Mouse (Mus musculus) embryonic facial prominence, embryonic 14.5 days (tissue): Measurements from ENCODE around the gene Mgat4d. TPM values are rescaled to one million over a fixed set of nuclear protein-coding genes. Genes with fewer than 3 reads are reported as not detected.

ENCODE experiments used
- ATAC-seq: fragments of 200-750 bp; cut with Nextera tagmentation; 2 replicates; pipeline ENCODE4 v1.8.0; 2017; ENCODE audit warnings: low read depth, moderate number of reproducible peaks, moderate TSS enrichment
- DNase-seq: peaks from one replicate; pipeline ENCODE4 v3.0.0-alpha.2; 2015; ENCODE audit warnings: low spot score
- H3K27ac ChIP-seq: fragments of 300-500 bp; sonication (generic); replicated peaks from 2 replicates; pipeline ENCODE4 v1.5.1; 2014; ENCODE audit warnings: low read depth, mild to moderate bottlenecking, low read length, moderate library complexity
- H3K27me3 ChIP-seq: fragments of 300-500 bp; sonication (generic); replicated peaks from 2 replicates; pipeline ENCODE4 v1.6.1; 2014; ENCODE audit warnings: low read length; ENCODE audit not compliant: control insufficient read depth, insufficient read depth
- H3K36me3 ChIP-seq: fragments of 300-500 bp; sonication (generic); 2 replicates; pipeline ENCODE4 v1.6.1; 2014; ENCODE audit warnings: low read length, mixed read lengths; ENCODE audit not compliant: control insufficient read depth, insufficient read depth
- H3K4me1 ChIP-seq: fragments of 300-500 bp; sonication (generic); 2 replicates; pipeline ENCODE4 v1.6.1; 2014; ENCODE audit warnings: antibody characterized with exemption, low read length; ENCODE audit not compliant: control insufficient read depth, insufficient read depth
- H3K4me2 ChIP-seq: fragments of 300-500 bp; sonication (generic); 2 replicates; pipeline ENCODE4 v1.6.1; 2014; ENCODE audit warnings: low read depth, mild to moderate bottlenecking, low read length, moderate library complexity, mixed read lengths
- H3K4me3 ChIP-seq: fragments of 300-500 bp; sonication (generic); 2 replicates; pipeline ENCODE4 v1.5.1; 2014; ENCODE audit warnings: low read depth, mild to moderate bottlenecking, low read length
- H3K9ac ChIP-seq: fragments of 300-500 bp; sonication (generic); 2 replicates; pipeline ENCODE4 v1.6.1; 2014; ENCODE audit warnings: low read depth, mild to moderate bottlenecking, low read length, moderate library complexity, mixed read lengths
- H3K9me3 ChIP-seq: fragments of 300-500 bp; sonication (generic); 2 replicates; pipeline ENCODE4 v1.6.1; 2016; ENCODE audit warnings: low read length; ENCODE audit not compliant: control insufficient read depth
- WGBS: fragments of 180-500 bp; shearing (Covaris S2); extraction: QIAGEN DNeasy Blood & Tissue Kit; methylation state at CpG from one replicate; pipeline ENCODE4 v1.1.7; 2014; 5-methylcytosine and 5-hydroxymethylcytosine counted together
- polyA plus RNA-seq: library from polyadenylated mRNA; unstranded; fragments of >200 nt; fragmentation: Nextera tagmentation; extraction: Ambion mirVana; gene quantifications from 2 replicates; pipeline ENCODE4 v1.2.1, GENCODE M21; 2014

Gene Mgat4d
- polyA plus RNA-seq, 1 experiment from 2014 or later = not detected

DNA sequence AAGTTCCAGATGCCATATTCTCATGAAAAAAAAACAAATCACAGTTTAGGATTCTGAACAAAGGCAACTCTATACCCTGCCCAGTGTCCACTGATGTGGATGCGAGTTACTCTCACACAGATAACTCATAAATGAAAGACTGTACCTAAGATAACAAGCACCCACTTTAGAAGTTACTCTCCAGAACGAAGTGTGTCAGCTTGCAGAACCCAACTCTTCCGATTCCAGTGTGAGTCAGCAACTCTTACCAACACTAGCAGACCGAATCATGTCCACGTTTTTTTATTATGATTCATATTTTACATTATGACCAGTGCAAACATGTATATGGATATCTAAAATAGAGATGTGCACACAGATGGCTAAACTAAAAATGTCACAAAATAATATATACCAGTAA lies 20.4 kb upstream of the Mgat4d start:
- Histone ChIP-seq H3K27me3 (no peaks in the 10 kb centered on the region), H3K9ac (no peak overlapping the region), H3K36me3 (peaks cover 26% of the 10 kb centered on the region; the same call in 1 of the 2 replicates), H3K4me2 (no peak overlapping the region), H3K27ac (no peak overlapping the region), H3K4me1 (peaks cover 4% of the 10 kb centered on the region; the same call in 1 of the 2 replicates), H3K9me3 (no peaks in the 10 kb centered on the region), H3K4me3 (no peak overlapping the region)
- DNase-seq (no peak), ATAC-seq (no peak)
- WGBS = 87% methylated on average over 5 of the region's 5 CpGs

DNA sequence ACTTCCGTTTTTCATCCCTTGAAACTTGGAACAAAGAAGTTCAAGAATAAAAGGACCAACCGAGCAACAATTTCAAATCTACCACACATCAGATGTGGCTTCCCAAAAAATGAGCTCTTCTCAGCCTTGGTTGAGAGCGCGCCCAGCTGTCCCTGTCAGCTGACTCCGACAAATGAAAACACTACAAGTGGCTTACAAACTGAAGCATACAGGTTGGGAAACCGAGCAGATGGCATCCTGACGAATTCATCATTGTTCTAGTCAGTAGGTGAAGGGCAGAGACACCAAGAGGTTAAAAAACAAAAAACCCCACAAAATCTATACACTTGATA lies 16.7 kb upstream of the Mgat4d start:
- ATAC-seq (no peak), DNase-seq (peak; percentile 65)
- WGBS = 11% methylated on average over 7 of the region's 7 CpGs
- H3K9me3 ChIP-seq = no peaks in the 10 kb centered on the region
- no peaks in the 10 kb centered on the region for H3K27me3 ChIP-seq
- peaks cover 4% of the 10 kb centered on the region; the same call in 1 of the 2 replicates for H3K4me1 ChIP-seq
- peak overlapping the region; percentile 85 for H3K9ac ChIP-seq
- H3K4me3 ChIP-seq = peak overlapping the region; percentile 91
- no peak overlapping the region for H3K27ac ChIP-seq
- H3K4me2 ChIP-seq = peak overlapping the region; percentile 92
- H3K36me3 ChIP-seq = peaks cover 20% of the 10 kb centered on the region; the same call in 1 of the 2 replicates

DNA sequence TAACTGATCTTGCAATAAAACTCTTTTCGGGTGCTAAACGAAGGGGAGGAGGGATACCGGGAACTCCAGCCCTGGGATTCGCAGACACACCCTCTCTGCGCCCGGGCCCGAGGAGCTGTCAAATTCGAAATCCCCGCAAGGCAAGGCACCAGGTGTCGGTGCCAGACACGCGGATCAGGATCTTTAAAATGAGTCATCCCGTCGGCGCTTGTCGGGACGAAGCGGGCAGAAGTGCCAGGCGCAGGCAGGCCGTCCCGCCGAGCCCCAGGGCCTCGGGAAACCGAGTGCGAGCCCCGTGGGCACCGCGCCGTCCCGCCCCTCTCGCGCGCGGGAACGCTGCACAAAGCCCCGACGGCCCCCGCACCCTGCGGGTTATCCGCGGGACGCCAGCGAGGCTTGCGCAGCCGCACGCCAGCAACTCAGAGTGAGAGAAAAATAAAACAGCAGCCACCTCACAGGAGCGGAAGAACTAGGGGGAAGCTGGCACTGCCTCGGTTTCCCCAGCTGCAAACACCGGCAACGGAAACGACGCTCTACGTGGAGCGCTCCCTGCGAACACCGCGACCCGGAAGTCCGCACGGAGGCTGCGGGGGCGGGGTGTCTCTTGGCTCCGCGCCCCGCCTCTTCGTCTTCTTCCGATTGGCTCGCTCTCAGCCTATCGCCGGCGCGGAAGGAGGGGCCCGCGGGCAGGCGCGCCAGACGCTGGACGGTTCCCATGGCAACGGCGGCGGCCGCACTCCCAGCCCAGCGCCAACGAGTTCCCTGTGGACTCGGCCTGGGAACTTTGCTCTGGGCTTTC lies 16.2 kb upstream of the Mgat4d start, which contains the start of gene Elmod2:
Gene Elmod2 (minus strand): TSS at position 588 of the 799 bp plus-strand sequence.
- under 1% methylated on average over 73 of the region's 85 CpGs for WGBS
- peak within 1 kb of the TSS; percentile 68 for H3K27ac ChIP-seq
- DNase-seq = peak; percentile 98
- H3K9ac ChIP-seq = peak within 1 kb of the TSS; percentile 85
- ATAC-seq = peak; percentile 98
- H3K4me1 ChIP-seq = peaks cover 4% of the 10 kb centered on the region; the same call in 1 of the 2 replicates
- H3K36me3 ChIP-seq = peaks cover 17% of the 10 kb centered on the region; the same call in 1 of the 2 replicates
- no peaks in the 10 kb centered on the region for H3K9me3 ChIP-seq
- no peaks in the 10 kb centered on the region for H3K27me3 ChIP-seq
- peak within 1 kb of the TSS; percentile 92 for H3K4me2 ChIP-seq
- peak within 1 kb of the TSS; percentile 91 for H3K4me3 ChIP-seq

DNA sequence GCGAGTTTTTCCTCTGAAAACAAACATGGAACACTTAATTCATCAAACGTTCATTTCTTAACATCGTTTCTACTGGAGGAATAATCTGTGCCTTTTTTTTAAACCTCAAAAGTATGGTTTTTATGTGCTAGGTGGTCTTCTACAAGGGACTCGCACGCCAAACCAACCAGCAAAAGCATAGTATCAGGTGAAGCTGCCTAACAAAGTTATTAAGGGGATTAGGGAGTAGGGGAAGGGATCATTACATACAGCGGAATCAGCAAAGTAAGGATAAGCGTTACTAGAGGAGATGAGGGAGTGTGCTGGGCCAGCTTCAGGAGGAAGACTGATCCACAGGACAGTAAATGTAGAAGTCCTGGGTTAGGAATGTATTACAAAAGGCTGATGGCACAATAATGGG lies 15.4 kb upstream of the Mgat4d start:
- peak overlapping the region; percentile 91 for H3K4me3 ChIP-seq
- H3K36me3 ChIP-seq = peaks cover 9% of the 10 kb centered on the region; the same call in 1 of the 2 replicates
- H3K27ac ChIP-seq = no peak overlapping the region
- H3K27me3 ChIP-seq = no peaks in the 10 kb centered on the region
- ATAC-seq (no peak), DNase-seq (no peak)
- peaks cover 4% of the 10 kb centered on the region; the same call in 1 of the 2 replicates for H3K4me1 ChIP-seq
- 6% methylated on average over 7 of the region's 7 CpGs for WGBS
- H3K9me3 ChIP-seq = no peaks in the 10 kb centered on the region
- H3K4me2 ChIP-seq = peak overlapping the region; percentile 62
- no peak overlapping the region; the same call in 1 of the 2 replicates for H3K9ac ChIP-seq

DNA sequence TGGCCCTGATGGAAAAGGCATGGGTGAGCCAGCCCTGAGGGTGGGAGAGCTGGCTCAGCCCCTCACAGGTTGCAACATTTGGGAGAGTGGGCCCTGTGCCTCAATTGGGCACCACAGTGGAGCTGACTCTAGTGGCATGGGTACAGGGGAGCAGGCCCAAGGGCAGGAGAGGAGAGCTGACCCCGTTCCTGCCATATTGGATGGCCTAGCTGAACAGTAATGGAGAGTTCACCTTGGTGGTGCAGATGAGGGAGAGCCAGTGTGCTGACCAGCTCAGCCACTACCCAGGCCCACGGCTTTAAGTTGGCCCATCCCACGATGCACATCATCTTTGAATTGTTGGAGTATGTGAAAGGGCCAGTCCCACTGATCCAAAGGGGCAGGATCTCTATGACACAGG lies 6.2 kb upstream of the Mgat4d start:
- ATAC-seq (no peak), DNase-seq (no peak)
- Histone ChIP-seq H3K4me3 (no peak overlapping the region), H3K4me2 (no peak overlapping the region), H3K9me3 (no peaks in the 10 kb centered on the region), H3K27me3 (no peaks in the 10 kb centered on the region), H3K36me3 (no peaks in the 10 kb centered on the region), H3K9ac (no peak overlapping the region), H3K27ac (no peak overlapping the region), H3K4me1 (no peaks in the 10 kb centered on the region)
- WGBS = 84% methylated on average over 3 of the region's 3 CpGs

DNA sequence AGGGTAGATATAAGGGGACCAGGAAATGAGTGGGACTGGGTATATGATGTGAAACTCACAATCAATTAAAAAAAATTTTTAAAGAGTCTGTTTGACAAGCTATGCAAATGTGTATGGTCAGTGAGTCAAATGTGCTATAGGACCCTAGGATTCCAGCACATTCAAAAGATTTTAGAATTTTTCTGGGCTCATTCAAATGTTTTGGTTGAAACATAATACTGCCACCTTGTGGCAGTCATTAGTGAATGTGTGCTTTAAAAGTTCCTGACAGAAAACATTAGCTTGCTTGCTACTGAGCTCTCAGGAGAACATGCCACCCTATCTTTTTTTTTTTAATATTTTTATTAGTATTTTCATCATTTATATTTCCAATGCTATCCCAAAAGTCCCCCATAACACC lies 5.6 kb upstream of the Mgat4d start:
- no peak overlapping the region for H3K27ac ChIP-seq
- H3K36me3 ChIP-seq = no peaks in the 10 kb centered on the region
- no peaks in the 10 kb centered on the region for H3K4me1 ChIP-seq
- no peak for ATAC-seq
- no peak overlapping the region for H3K9ac ChIP-seq
- no peaks in the 10 kb centered on the region for H3K27me3 ChIP-seq
- DNase-seq = peak; percentile 54
- no peak overlapping the region for H3K4me2 ChIP-seq
- no peaks in the 10 kb centered on the region for H3K9me3 ChIP-seq
- no peak overlapping the region for H3K4me3 ChIP-seq

DNA sequence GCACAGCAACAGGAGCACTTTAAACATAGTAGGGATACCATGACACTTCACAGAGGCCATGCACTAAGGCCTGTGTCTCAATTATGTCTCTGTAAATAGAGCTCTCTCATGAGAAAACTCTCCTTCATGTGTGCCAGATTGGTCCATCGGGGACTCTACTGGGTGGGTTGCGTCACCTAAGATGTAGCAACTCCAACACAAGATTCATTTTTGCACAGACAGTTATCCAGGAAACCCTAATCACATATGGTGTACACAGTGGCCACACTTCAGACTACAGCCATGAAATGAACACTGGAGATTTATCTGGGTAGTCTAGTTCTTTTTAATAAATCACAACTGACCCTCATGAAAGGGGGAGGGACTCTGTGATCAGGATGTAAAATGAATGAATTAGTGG lies 3.0 kb downstream of the Mgat4d start:
- no peak overlapping the region for H3K27ac ChIP-seq
- no peaks in the 10 kb centered on the region for H3K36me3 ChIP-seq
- no peak overlapping the region for H3K4me3 ChIP-seq
- H3K9ac ChIP-seq = no peak overlapping the region
- H3K4me2 ChIP-seq = no peak overlapping the region
- DNase-seq (no peak), ATAC-seq (no peak)
- WGBS = 94% methylated on average over 2 of the region's 2 CpGs
- H3K27me3 ChIP-seq = no peaks in the 10 kb centered on the region
- H3K9me3 ChIP-seq = no peaks in the 10 kb centered on the region
- H3K4me1 ChIP-seq = no peaks in the 10 kb centered on the region

DNA sequence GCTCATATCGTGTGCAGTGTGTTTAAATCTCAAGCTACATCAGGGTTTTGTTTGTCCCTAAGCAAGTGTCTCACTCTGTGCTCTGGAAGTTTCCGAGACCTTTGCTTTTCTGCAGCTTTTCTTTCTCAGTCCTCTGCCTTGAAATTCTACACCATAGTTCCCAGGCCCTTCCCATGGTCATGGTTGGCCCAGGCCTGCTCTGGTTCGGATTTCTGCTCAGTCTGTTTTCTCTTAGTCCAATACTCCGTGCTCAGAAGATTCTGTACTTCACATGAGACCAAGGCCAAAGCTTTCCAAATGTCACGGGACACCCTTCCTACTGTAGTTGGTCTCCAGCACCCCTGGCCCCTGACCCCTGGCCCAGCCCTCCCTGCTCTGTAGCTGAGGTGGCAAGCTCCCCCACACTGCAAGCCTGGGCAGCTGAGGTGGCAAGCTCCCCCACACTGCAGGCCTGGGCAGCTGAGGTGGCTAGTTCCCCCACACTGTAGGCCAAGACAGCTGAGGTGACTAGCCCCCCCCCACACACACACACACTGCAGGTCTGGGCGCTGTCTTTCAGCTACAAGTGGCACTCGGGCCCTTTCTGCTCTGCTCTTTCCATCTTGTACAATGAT lies 15.0 kb downstream of the Mgat4d start:
- no peaks in the 10 kb centered on the region for H3K36me3 ChIP-seq
- no peak overlapping the region for H3K4me3 ChIP-seq
- H3K4me1 ChIP-seq = no peaks in the 10 kb centered on the region
- H3K27ac ChIP-seq = no peak overlapping the region
- no peak for ATAC-seq
- H3K9me3 ChIP-seq = no peaks in the 10 kb centered on the region
- WGBS = 39% methylated on average over 7 of the region's 7 CpGs
- no peak overlapping the region for H3K9ac ChIP-seq
- no peak overlapping the region for H3K4me2 ChIP-seq
- no peaks in the 10 kb centered on the region for H3K27me3 ChIP-seq
- peak; percentile 8 for DNase-seq
